Mouse (Mus musculus) cerebellum, adult 9-11 months (tissue): ENCODE measurements at regions not wholly inside any gene's neighbourhood (a gene's known extent, or its start where the extent isn't known, plus 50 kb on each side); places are given as distances from the start of the nearest gene placed in this dataset.
"Not testable (repeated sequence)": the region's sequence is repeated elsewhere in the genome, so short reads cannot be mapped to it uniquely, and the experiment has no call there.

Experiments
- DNase-seq: peaks from one replicate; pipeline ENCODE4 v3.0.0; 2022

GRCm38 (mm10) chr2:95433996-95434395, 884.0 kb upstream of the Lrrc4c start:
- not testable (repeated sequence) for DNase-seq

- DNase-seq, result no peak
Measured at GRCm38 (mm10) chr2:95440957-95441356, 877.0 kb upstream of the Lrrc4c start.

DNA sequence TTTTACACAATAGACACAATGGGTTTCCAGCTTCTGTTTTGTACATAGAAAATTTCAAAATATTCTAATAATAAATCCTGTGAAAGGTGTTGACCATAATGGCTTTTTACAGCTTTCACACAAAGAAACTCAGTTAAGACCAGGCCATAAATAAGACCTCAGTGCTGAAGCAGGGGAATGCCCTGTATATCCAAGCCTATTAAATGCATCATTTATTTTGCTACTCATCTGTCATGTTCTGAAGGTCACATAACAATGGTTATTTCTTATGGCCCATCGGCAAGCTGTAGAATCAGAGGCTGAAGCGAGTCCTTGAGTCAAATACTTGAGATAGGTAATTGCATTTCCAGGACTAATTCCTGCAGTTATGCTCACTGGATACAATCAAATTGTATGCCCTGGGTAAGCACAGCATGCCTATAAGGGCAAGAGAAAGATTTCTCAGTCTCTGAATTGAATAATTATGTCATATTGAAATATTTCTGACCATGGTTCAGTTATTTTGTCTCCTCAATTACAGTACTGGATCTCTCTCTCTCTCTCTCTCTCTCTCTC, 874.6 kb upstream of the Lrrc4c start:
- no peak for DNase-seq

GRCm38 (mm10) chr2:95448897-95449296, 869.1 kb upstream of the Lrrc4c start:
- DNase-seq, result no peak

DNA sequence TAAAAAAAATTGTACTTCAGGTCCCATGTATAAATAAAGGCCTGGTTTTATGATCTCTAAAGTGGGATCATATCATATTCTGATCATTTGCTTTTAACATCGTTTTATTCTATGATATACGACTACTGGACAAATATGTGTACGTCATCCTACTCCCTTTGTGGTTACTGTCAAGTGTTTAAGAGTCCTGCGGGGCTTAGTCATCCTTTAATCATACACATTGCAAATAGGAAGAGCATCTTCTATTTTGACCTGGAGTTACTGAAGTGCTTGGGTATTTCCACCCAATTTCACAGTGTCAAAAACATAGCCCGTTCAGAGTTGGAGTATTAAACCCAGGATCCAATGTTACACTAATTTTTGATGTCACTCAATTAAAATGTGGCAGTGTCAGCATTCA, 838.1 kb upstream of the Lrrc4c start:
- DNase-seq, result no peak

GRCm38 (mm10) chr2:95483397-95483796, 834.6 kb upstream of the Lrrc4c start:
- no peak for DNase-seq

DNA sequence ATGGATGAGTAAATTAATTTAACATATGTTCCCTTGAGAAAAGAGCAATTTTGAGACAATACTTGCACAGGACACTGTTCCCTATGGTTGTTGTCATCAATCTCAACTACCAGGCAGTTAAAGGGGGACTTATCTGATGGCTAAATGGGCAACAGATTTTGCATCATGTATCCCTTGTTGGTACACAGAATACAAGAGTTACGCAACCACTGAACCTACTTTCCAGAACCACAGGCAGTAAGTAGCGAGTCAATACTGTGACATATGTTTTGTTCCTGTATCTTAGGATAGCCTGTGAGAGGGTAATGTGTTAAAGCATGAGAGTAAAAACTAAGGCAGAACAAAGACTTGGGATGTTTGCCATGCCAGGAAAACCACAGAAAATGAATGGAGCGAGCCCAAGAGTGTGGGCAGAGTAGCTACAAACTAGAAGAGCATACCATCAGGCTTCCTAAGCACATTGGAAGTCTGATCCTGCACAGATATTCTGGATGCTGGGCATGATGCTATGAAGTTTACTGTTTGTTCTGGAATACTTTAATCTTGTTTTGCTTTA, 830.3 kb upstream of the Lrrc4c start:
- no peak for DNase-seq

- no peak for DNase-seq
Measured at GRCm38 (mm10) chr2:95494026-95494697, 823.8 kb upstream of the Lrrc4c start.

DNA sequence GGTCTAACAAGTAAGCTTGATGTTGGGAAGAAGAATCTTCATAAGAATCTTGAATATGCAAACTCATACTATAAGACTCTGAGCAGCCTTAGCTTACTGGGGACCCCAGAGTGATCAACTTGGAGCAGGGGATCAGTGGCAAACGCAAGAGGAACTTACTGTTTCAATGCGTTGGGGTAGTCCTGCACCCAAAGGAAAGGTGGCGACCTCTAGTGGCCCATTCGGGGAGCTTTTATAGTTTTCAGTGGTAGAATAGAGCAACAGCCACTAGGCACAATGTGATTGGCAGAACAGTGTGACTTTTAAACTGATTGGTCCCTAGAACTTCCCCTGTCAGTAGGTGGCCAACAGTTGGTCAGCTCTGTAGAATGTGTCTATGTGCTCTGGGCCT, 823.3 kb upstream of the Lrrc4c start:
- DNase-seq, result peak; percentile 3

DNA sequence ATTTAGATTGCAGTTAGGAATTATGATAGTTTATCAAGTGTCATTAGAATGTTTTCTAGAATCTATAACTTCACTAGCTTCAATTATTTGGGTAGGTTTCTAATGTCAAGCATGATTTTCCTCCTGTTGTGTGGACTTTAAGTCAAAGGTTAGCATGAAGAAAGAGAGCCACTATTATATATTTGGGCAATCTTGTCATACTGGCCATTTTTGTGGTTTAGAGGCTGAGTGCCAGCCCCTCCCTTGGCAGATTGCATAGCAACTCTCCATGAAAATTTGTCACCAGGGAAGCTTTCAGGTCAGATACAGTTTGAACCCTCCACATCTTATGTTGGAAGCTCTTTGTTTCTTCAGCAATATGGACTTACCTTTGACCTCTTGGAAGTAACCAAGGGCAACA, 806.7 kb upstream of the Lrrc4c start:
- no peak for DNase-seq

GRCm38 (mm10) chr2:95521624-95522023, 796.3 kb upstream of the Lrrc4c start:
- no peak for DNase-seq

DNA sequence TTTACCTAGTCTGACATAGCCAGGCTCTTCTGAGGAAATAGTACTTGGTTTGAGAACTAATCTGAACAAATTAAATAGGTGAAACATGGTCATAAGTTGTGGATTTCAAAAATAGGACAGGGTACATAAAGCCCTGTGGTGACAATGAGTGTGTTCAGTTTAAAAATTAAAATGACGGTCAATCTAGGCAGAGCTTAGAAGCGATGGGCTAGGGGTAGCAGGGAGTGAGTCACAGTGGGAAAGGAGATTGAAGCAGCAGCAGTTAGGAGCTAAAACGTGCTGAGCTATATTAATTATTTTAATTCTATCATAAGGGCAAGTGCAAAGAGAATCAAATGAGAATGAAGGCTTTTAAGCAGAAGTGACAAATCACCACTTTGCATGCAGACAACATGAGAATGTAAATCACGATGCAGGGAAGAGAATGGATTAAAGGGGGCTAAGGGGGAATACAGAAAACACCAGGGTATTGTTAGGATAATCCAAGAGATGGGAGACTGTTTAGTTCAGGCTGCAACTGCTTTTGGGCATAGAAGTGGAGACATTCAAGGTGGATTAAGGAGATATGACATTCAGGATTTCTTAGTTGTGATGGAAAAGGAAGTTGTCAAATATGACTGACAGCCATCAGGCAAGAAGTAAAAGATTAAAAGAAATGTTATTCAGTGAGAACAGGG, 793.2 kb upstream of the Lrrc4c start:
- no peak for DNase-seq

GRCm38 (mm10) chr2:95564089-95564488, 753.9 kb upstream of the Lrrc4c start:
- DNase-seq, result no peak

- no peak for DNase-seq
Measured at GRCm38 (mm10) chr2:95575882-95576281, 742.1 kb upstream of the Lrrc4c start.

DNA sequence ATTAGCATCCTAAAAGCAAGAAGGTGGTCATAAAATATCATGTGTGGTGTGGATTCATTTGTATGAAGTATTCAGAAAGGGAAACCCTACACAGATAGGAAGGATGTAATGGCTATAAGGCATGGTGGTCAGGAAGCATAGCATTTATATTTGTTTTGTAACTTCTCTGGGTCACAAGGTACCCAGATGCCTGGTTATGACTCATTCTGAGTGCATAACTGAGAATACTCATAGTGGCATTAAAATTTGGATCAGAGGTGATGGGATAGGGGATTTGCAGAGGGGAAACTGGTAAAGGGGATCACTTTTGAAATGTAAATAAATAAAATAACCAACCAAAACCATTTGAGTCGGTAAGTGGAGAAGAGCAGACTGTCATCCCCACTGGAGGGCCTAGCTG, 738.8 kb upstream of the Lrrc4c start:
- DNase-seq, result no peak

GRCm38 (mm10) chr2:95586002-95586401, 732.0 kb upstream of the Lrrc4c start:
- DNase-seq, result no peak

GRCm38 (mm10) chr2:95587044-95587443, 730.9 kb upstream of the Lrrc4c start:
- DNase-seq, result no peak

- no peak for DNase-seq
Measured at GRCm38 (mm10) chr2:95613354-95613753, 704.6 kb upstream of the Lrrc4c start.

GRCm38 (mm10) chr2:95637533-95637932, 680.4 kb upstream of the Lrrc4c start:
- DNase-seq, result no peak

- DNase-seq, result no peak
Measured at GRCm38 (mm10) chr2:95674347-95674746, 643.6 kb upstream of the Lrrc4c start.

- DNase-seq, result no peak
Measured at GRCm38 (mm10) chr2:95715355-95715754, 602.6 kb upstream of the Lrrc4c start.
